Mouse (Mus musculus) spleen, embryonic (tissue): ENCODE data around the gene Thap12.

Source experiments
- CTCF ChIA-PET: fragments of 350-600 bp; sonication (Branson Sonifier 250); formaldehyde crosslinking; loops from one replicate; lab custom pipeline; 2022; lab: Charles Lee

Gene Thap12

GRCm38 (mm10) chr7:98702283-98703240 is at the start of gene Thap12:
Gene Thap12, plus strand, starts transcription at chr7:98703103.
- CTCF ChIA-PET, result no interaction called here

DNA sequence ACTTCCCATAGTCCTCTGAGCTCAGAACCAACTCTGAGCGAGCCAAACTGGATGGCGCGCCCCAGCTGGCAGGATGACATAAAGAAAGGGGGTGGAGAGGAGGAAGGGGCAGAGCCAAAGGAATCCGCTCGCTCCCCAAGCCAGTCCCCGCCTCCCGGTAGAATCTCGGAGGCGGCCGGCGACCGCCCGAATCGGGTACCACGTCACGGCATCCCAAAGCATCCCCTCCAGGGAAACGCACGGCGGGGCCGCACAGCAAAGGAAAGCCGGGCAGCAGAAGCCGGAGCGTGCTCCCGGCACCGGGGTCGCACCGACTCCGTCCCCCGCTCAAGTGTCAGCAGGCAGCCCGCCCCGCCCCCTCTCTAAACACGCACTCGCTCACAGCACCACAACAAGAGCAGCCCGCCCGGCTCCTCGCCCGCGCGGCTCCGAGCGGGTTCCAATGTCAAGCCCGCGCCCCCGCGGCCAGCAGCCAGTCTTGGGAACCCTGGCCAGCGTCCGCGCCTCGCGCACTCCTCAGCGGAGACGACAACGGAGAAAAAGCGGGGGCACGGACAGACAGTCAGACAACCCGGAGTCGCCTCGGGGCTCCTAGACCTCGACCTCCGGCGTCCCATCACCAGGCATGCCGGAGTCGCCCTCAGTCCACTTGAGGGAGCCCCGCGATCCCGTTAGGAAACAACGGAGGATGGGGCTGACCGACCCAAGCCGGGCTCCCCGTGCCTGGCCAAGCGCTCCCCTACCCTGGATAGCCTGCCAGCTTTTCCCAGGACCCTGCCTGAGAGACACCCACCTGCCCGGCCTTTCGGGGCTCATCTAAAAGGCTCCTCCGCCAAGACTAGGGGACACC is 47.0 kb upstream of the Thap12 start:
- CTCF ChIA-PET, result no interaction called here

GRCm38 (mm10) chr7:98656531-98657221 is 46.2 kb upstream of the Thap12 start, which contains the start of gene Emsy:
Gene Emsy, minus strand, starts transcription at chr7:98656783.
- CTCF ChIA-PET, result no interaction called here

- CTCF ChIA-PET, result interaction anchor here (0.6 kb wide), 1 partner anchor 49 kb away, joined by 3 read pairs; no protein-coding TSS in a partner anchor
Measured at GRCm38 (mm10) chr7:98665166-98665565, 37.7 kb upstream of the Thap12 start.

- CTCF ChIA-PET, result interaction anchor here (0.6 kb wide), 1 partner anchor 49 kb away, joined by 3 read pairs; no protein-coding TSS in a partner anchor
Measured at GRCm38 (mm10) chr7:98665726-98666125, 37.2 kb upstream of the Thap12 start.

DNA sequence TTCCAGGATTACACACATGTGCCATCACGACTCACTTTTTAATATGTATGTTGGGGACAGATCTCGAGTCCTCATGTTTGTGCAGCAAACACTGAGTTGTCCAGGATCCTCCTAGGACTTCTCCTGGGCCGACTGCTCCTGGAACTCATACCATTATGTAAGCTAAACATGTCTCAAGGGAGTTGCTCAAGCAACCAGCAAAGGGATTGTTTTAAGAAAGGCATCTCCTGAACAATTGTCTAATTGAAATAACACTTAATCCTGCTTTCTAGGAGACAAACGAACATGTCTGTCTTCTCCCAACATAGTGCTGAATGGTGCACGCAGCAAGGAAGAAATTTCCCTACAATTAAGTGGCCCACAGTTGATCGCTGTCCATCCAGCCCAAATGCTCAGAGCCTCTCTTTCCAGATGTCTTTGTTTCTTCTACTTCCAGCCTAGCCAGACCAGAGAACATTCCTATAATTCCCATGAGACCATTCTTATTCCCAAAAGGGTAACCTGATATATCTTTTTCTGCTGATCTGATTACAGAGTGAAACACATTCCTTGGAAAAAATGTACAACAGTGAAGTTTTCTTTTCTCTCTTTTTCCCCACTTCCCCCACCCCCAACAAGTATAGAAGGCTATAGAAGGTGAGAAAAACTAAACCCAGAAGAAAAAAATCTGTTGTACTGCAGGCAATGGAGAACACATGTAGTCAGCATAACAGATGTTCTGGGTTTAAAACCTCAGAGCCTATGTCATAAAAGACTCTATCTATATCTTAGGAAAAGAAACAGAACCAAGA is 34.8 kb upstream of the Thap12 start:
- CTCF ChIA-PET, result interaction anchor here (0.7 kb wide), 1 partner anchor 57 kb away, joined by 4 read pairs; no protein-coding TSS in a partner anchor

- CTCF ChIA-PET, result no interaction called here
Measured at GRCm38 (mm10) chr7:98670831-98671230, 32.1 kb upstream of the Thap12 start.

GRCm38 (mm10) chr7:98671416-98671815 is 31.5 kb upstream of the Thap12 start:
- CTCF ChIA-PET, result no interaction called here

DNA sequence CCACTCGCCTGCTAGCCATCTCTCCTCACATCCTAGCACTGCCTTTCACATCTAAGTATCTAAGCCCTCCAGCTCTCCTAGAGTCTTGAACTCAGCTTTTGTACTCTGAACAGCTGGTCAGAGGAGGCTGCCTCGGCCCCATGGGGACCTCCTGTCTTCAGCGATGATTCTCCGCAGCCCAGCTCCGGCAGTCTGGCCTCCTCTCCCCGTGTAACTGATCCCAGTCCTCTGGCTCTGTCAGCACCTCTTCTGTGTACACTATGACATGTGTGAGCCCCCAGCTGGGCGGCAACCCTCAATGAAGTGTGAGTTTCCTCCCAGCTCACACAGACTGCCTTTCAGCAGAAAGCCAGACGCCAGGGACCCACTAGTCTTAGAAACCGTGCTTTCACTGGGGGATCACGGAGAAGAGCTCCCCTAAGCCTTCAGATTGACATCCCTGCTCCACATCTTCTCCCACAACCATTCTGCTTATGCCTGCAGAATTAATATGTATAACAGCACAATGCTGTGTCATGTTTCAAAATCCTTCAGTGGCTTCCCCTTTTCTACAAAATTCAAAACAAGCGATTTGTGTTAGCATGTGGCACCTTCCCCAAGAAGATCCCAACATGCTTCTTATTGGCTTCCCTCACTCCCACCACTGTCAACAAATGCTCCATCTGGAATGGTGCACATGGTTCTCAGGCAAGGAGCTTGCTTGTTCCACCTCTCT is 30.5 kb upstream of the Thap12 start:
- CTCF ChIA-PET, result no interaction called here

DNA sequence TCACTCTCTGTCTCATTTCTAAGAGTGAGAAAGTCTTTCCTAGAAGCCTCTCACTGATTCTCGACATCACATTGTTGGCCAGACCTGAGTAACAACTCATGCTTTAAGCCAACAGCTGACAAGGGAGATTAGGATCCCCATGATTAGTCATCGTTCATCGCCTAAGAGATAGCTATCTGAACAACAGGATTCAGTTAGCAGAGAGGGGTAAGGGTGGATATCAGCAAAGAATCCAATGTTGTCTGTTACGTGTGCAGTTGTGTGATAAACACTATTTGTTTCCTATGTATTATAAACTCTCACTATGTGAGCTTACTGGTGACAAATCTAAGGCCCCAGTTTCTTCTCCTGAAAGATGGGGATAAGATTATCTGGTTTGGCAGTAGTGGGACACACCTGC is 28.6 kb upstream of the Thap12 start:
- CTCF ChIA-PET, result no interaction called here

DNA sequence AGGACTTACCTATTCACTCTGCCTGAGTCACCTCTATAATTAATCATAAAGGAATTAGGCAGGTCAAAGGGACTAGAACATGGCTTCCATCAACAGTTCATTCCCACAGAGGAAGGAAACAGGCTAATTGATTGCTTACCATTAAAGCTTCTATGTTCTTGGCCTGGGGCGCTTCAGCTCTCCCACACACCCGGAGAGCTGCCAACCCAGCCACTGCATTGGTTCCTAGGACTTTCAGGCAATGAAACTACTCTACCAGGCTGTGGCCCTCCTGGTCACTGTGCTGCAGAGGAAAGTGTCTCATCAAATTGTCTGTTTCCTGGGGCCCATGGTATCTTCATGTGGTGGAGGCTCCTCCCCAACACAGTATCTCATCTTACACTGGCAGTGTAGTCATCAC is 25.4 kb upstream of the Thap12 start:
- CTCF ChIA-PET, result no interaction called here

DNA sequence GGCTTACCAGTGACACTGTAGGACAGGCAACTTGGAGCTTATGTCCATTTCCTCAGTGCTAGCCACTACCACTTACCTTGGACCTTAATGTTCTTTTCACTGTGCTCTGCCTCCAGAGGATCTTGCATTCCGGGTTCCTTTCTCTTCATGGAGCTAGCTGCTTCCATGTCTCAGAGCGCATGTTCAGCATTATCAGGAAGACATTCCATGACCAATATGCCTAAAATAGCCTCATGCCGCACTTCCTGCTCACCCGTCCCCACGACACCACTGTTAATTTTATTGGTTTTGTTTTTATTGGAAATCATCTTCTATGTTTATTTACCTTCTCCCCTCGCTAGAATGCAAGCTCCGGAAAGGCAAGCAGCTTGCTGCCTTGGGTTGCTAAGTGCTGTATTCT is 24.5 kb upstream of the Thap12 start:
- CTCF ChIA-PET, result no interaction called here

DNA sequence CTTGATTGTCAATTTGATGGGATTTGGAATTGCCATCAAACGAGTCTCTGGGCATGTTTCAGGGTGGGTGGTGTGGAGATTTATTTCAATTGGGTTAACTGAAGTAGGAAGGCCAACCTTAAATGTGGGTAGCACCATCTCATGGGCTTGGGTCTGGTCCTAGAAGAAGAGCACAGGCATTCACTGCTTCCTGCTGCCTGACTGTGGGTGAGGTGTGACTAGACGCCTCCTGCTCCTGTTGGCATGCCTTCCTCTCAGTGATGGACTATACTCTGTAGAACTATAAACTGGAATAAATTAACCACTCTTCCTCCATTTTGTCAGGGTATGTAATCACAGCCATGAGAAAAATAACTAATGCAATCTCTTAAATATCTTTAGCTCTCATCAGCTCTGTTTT is 22.2 kb upstream of the Thap12 start:
- CTCF ChIA-PET, result no interaction called here

DNA sequence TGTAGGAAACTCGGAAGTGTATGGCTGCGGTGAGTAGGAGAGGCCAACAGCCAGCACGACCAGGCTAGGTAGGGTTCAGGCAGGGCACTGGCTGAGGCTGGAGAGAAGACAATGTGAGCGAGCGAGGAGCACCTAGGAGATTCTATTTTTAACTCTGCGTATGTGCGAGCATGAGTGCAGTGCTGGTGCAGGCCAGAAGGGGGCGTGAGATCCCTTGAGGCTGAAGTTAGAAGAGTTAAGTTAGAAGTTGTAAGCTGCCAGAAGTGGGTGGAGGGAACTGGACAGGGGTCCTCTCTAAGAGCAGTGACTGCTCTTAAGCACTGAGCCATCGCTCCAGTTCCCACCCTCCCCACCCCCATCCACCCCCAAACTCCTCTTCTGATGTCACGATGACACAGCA is 20.1 kb upstream of the Thap12 start:
- CTCF ChIA-PET, result no interaction called here

DNA sequence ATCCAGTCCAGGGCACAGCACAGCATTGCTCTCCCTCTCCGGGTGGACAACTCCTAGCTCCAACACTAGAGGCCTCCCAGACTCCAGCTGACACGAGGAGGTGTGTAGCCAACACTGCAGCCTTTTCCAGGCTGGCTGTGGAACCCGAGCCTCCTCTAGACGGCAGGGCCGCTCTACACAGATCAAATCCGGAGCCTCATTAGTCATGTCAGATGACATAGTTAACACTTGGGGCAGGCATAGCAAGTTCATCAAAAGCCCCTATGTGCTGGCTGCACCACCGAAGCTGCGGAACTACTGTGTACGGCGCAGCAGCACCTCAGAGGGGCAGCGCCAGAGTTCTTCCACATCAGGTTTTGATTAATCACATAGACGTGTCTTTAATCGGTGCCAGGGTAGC is 17.0 kb upstream of the Thap12 start:
- CTCF ChIA-PET, result no interaction called here

GRCm38 (mm10) chr7:98690126-98690525 is 12.8 kb upstream of the Thap12 start:
- CTCF ChIA-PET, result no interaction called here

GRCm38 (mm10) chr7:98690831-98691230 is 12.1 kb upstream of the Thap12 start:
- CTCF ChIA-PET, result no interaction called here

DNA sequence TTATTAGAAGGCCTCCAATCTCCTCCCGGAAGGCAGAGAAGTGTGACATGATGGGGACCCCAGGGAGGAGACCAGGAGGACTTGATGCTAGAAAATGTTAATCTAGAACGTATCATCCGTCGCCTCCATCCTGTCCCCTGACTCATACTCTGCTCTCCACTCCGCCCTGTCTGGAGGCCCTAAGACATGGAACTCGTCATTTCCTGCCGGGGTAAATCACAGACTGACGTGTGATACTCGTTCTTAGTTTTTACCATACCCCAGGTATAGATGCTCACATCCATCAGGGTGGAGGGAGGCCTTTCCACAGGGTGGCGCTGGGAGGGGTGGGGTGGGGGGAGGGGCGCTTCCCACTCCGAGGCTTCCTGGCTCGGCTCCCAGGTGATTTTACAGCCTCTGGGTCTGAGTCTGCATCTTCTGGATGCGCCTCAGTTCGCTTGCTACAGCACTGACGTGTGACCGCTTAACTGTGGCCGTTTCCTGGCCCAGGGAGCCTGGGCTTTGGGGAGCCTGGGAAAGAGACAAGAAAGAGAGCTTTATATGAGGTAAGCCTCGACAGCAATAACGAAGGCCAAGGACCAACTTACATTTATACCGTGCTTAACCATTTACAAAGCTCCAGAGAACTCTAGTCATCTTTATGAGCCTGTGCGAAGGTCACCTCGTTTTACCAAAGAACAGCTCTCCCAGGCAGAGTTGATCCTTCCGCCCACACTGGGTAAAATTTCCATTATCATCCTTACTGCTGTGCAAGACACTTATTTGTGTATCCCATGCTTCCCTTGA is 9.9 kb upstream of the Thap12 start:
- CTCF ChIA-PET, result no interaction called here

- CTCF ChIA-PET, result no interaction called here
Measured at GRCm38 (mm10) chr7:98694046-98694445, 8.9 kb upstream of the Thap12 start.
